Mouse (Mus musculus): ENCODE results near the gene Nxnl2. TPM values are rescaled to one million over a fixed set of nuclear protein-coding genes. Genes with fewer than 3 reads are reported as not detected.

Gene Nxnl2
- polyA plus RNA-seq, 1 experiment = not detected

- H3K27me3 ChIP-seq (ENCODE audit: control insufficient read depth) = no peaks in the 10 kb centered on the region
- H3K4me3 ChIP-seq (replicated peaks) = no peak overlapping the region
- peaks cover 3% of the 10 kb centered on the region; the same call in 1 of the 2 replicates for H3K9me3 ChIP-seq (ENCODE audit: control insufficient read depth, low read length)
- no peak for TF ChIP-seq TAL1 (IDR thresholded peaks at IDR 0.05; ENCODE audit: low read length)
- TF ChIP-seq GATA1 (IDR thresholded peaks at IDR 0.05; ENCODE audit: low read length) = no peak
- no peaks in the 10 kb centered on the region for H3K4me1 ChIP-seq (ENCODE audit: control insufficient read depth)
- no peaks in the 10 kb centered on the region for H3K36me3 ChIP-seq (ENCODE audit: control insufficient read depth)
These were observed 50.1 kb downstream of the Nxnl2 start for GRCm38 (mm10) chr13:51220897-51221296.

DNA sequence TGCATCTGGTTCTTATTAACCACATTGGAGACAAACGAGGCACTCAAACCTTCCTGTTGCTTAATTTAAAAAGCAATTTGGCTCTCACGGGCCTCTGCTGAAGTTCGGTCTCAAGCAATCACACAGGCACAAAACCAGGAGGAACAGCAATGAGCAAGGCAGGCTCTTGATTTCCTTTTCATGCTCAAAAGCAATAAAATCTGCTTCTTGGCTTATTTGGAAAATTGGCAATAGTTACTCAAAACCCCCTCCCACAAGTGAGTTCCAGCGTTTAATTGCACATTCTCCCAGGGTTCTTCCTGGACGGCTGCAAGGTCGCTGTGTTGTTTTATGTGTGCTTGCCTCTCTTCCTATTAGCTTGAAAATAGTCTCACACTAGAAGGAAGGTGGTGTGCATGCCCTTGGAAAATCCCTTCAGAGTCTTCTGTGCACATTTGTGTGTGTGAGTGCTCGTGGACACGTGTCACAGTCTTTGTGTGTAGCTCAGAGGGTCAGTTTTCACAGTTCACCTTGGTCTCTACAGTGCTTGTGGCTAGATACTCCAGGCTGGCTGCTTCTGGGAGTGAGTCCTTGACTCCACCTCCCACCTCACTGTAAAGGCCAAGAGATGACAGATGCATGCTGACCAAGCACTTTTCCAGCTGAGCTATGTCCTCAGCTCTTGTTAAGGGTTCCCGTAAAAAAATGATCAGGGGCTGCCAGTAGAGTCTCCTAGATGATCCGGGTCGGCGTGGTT lies 50.8 kb downstream of the Nxnl2 start:
- H3K4me3 ChIP-seq (replicated peaks) = no peak overlapping the region
- TF ChIP-seq TAL1 (IDR thresholded peaks at IDR 0.05; ENCODE audit: low read length) = no peak
- no peak for TF ChIP-seq GATA1 (IDR thresholded peaks at IDR 0.05; ENCODE audit: low read length)
- no peaks in the 10 kb centered on the region for H3K36me3 ChIP-seq (ENCODE audit: control insufficient read depth)
- H3K9me3 ChIP-seq (ENCODE audit: control insufficient read depth, low read length) = peaks cover 3% of the 10 kb centered on the region; the same call in 1 of the 2 replicates
- H3K27me3 ChIP-seq (ENCODE audit: control insufficient read depth) = no peaks in the 10 kb centered on the region
- H3K4me1 ChIP-seq (ENCODE audit: control insufficient read depth) = no peaks in the 10 kb centered on the region

Other genes with a start within 250 kb of the Nxnl2 start
- 0.03 and 0.07 TPM in 2 replicates for gene Spin1, start 70.1 kb upstream of the Nxnl2 start, polyA plus RNA-seq (2012)
- gene S1pr3, start 237.6 kb downstream of the Nxnl2 start, polyA plus RNA-seq (2012) = 0.01 and 0.02 TPM in 2 replicates